Mouse (Mus musculus) cerebellum, postnatal 10 days (tissue): ENCODE measurements around the gene Mfsd4b2.
"Not testable (repeated sequence)": the region's sequence is repeated elsewhere in the genome, so short reads cannot be mapped to it uniquely, and the experiment has no call there.

Source experiments
- DNase-seq, 2 experiments: peaks; one replicate each; pipeline ENCODE4 v3.0.0; 2021; ENCODE audit warnings: mixed read lengths in 2 of 2

The Mfsd4b2 gene

GRCm38 (mm10) chr10:39926616-39927139 is at the start of gene Mfsd4b2:
TSS of gene Mfsd4b2 (minus strand) at chr10:39926923.
- peak; percentile 29 to 36 for DNase-seq

- no peak for DNase-seq
These were observed 49.0 kb upstream of the Mfsd4b2 start for GRCm38 (mm10) chr10:39975771-39976170.

DNA sequence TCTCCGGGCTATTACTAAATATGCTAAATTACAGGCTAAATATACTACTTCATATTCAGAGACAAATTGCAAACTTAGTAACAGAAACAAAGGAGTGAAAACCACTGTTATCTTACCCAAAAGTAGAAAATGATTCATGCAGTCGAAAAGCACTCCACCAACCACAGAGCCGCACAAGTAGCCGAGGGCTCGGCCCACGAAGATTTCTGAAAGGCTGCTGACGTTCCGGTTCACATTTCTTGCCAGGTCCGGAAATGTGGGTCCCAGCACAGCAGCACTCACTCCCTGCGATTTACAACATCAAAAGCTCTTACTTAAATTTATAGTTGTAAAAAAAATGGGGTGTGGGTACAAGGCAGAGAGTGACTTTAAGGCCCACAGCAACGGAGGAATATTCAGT is 48.3 kb upstream of the Mfsd4b2 start:
- no peak for DNase-seq

DNA sequence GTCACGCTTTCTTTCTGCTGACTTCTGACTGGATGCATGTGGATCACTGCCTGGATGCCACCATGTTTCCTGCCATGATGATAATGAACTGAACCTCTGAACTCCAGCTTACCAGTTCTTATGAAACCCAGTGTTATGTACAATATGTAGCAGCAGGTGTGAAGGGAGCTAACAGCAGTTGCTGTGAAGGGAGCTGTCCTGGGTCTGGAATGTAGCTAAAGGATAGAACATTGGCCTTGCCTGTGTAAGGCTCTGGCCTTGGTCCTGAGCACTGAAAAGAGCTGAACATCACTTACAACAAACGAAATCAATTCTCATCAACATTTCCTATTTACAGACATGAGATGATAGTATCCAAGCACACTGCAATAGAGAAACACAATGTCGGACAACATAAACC is 40.8 kb upstream of the Mfsd4b2 start:
- DNase-seq: no peak

DNA sequence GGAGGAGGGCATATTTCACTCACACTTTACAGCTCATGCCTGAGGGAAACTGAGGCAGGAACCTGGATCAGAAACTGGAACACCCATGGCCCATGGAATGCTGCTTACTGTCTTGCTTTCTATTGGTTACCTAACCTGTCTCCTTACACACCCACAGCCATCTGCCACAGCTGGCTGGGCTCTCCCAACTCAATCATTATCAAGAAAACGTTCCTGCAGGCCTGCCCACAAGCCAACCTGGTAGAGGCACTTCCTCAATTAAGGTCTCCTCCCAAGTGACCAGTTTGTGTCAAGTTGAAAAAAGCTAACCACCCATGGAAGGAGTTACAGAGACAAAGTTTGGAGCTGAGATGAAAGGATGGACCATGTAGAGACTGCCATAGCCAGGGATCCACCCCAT is 35.2 kb upstream of the Mfsd4b2 start:
- no peak for DNase-seq

DNA sequence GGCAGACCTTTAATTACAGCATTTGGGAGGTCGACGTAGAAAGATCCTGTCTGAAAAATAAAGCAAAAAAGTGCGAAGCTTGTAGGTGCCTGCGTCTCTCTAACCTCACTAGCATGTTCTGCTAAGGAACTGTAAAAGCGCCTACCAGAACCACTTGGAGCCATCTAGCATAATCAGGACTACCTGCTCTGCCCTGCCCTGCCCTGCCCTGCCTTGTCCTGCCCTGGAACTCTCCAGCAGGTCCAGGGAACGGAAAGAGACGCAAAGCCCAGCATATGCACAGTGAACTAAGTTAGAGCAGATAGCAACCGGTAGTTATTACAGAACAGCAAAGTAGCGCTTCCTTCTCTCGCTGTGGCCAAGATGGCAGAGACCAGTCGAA is 33.7 kb upstream of the Mfsd4b2 start:
- DNase-seq: no peak

DNA sequence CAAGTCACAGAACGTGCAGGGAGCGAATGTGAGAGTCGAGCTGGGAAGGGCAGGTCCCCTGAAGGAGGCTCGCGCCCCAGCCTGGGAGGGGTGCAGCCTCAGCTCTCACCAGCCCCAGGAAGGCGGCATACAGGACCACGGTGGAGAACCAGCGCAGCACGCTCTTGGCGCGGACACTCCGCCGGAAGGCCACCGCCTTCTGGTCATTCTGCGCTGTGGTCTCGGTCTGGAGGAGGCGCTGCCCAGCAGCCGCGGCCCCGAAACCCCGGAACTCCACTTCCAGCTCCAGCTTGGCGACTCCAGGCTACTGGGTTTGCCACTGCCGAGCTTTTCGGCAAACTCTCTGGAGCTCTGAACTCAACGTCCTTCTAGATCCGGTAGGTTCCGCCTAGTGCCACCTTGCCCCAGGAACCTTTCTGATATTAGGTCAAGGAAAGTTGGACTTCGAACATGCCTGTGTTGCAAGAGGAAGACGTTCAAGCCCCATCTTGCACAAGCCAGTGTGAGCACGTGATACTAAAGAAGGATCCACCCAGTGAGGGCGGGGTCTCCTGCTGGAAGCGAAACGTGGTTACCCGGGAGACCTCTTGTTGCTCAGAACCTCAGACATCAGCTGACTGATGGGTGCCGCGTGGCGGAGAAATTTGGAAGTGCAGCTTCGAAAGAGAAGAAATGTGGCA is 33.2 kb upstream of the Mfsd4b2 start, which contains the start of gene Mfsd4b3:
Gene Mfsd4b3, minus strand, starts transcription at position 393 of the 680 bp plus-strand sequence.
- DNase-seq: peak; percentile 94 to 95

GRCm38 (mm10) chr10:39958266-39958665 is 31.5 kb upstream of the Mfsd4b2 start:
- peak; percentile 15 to 38 for DNase-seq

DNA sequence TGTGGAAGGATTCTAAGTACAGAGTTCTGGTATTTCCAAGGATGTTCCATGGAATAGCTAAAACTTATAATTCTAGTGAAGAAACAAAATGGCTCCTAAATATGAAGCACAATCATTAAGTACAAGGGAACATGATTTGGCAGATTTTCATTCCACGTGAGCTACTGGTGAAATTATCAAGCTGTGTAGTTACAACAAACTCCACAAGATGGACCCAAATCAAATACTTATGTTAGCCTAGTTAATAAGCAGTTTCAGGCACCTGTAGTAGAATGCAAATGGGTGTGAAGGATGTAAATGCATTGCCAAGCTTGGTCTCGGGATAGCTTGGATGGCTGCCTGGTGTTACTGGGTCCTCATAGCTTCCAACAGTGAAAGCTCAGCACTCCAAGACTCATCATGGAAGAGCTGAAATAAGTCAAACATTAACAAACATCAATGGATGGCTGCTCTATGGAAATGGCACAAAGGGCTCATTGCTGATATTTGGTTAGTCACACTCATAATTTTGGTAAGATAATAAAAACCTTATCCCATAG is 29.7 kb upstream of the Mfsd4b2 start:
- peak; percentile 26 to 34 for DNase-seq

- no peak for DNase-seq
These were observed 28.4 kb upstream of the Mfsd4b2 start for GRCm38 (mm10) chr10:39955163-39955562.

- no peak for DNase-seq
These were observed 22.7 kb upstream of the Mfsd4b2 start for GRCm38 (mm10) chr10:39949377-39949954.

DNA sequence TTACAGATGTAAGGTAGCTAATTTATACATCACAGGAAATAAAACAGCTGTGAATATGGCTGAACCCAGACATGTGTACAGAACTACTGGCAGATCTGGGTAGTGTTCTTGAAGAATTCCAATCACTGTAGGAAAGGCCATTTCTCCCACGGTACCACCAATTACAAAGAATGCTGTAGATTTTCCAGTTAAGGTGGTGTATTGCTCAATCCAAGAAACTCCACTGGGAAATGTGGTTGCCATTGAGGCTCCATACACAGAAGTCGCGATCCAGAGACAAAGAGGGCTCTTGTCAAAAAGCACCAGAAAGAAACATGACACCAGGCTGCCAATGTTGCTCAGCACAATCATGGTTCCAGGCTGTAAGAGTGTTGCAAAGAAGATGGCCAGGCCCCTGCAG is 20.5 kb upstream of the Mfsd4b2 start:
- not testable (repeated sequence) for DNase-seq

GRCm38 (mm10) chr10:39936553-39936952 is 9.8 kb upstream of the Mfsd4b2 start:
- no peak for DNase-seq

DNA sequence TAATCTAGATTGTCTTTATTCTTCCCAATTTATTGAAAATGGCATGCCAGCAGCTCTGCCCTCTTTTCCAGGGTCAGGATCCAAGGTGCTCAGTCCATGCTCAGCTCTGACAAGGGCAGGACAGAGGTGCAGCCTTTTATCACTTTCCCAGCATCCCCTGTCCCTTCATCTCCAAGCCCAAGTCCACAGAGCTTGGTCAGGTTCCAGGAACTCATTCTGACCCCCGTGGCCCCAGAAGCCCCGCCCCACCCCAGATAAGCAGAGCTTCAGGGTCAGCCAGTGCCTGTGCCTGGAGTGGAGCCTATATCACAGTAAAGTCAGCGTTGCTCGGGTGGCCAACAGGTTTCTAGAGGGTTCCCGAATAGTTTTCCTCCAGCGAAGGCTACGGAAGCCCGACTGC is 2.2 kb downstream of the Mfsd4b2 start:
- not testable (repeated sequence) for DNase-seq

DNA sequence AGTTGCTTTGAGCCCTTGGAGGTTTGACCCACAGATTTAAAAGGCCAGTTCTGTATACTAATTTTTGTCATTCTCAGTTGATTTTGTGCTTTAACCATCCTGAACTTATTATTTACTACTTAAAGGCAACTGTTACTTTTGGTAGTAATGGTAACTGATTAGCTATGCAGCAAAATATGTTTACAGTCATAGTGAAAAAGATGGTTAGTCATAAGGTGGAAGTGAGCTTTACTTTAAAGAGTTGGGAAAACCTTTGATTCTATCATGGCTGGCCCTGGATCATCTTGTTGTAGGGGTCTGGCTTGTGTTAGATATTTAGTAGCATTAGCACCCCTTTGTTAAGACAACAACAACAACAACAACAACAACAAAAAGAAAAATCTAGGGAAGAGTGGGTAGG is 14.1 kb downstream of the Mfsd4b2 start:
- no peak for DNase-seq

DNA sequence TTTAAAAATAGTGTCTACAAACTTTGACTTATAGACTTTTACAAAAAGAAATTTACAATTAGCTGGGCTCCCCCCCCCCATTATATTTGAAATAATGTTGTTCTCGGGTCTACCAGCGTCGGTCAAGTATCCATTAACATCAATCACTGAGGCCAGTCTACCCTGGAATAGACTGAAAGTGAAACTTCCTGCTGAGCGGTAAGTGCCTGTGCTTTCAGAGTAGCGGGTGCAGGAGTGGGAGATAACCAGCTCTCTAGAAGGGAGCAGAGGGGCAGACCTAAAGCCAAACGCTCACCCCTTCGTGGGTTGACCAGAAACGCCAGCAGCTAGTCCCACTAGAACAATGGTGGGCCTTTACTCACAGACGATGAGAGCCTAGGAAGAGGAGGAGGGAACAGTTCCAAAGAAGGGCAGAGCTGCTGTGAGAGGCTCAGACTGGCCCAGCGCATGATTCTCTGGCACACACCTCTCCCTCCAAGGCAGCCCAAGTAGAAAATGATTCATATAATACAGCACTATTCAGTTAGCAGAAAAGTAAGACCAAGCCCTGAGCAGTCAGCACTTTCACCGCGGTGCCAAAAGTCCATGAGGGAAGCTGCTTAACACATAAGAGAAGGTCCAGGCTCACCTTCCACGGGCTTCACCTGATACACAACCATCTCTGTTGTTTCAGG is 17.8 kb downstream of the Mfsd4b2 start:
- DNase-seq: no peak

DNA sequence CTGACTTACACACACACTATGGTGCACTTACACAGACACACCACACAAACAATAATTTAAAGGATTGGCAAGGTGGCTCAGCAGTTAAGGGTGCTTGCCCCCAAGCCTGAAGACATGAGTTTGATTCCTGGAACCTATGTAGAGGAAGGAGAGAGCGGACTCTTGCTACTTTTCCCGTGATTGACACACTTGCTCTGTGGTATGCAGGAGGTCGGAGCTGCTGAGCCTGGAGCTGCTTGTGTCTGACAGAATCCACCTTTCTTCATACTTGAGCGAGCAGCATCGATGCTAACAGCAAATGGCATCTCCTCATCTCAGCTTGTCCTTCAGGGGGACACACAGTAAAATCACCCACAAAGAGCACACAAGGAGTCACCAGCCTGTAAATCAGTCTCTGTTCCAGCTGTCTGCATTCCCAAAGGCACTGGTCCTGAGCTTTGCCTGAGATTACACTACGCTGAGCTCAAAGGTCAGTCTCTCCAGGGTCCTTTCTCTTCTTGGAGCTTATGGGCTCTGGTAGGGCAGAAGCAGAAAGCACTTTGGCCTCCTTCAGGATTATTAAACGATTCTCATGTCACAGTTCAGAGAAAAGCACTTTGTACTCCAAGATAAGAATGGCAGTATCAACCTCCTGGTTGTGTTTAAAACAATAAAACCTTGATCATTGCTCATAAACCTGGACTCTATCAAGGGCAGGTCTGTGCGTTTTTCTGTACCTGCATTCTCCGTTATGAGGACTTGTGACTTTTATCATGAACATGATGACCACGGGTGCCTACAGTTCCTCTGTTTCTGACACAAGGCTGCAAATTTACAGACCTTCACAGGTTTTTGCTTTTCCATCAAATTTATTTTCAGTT is 19.7 kb downstream of the Mfsd4b2 start:
- DNase-seq: no peak

GRCm38 (mm10) chr10:39904191-39904590 is 22.5 kb downstream of the Mfsd4b2 start:
- no peak for DNase-seq

- DNase-seq: peak; percentile 91 to 93
These were observed 27.8 kb downstream of the Mfsd4b2 start, which contains the start of gene Mfsd4b4 for GRCm38 (mm10) chr10:39898874-39899371. TSS of gene Mfsd4b4 (minus strand) at chr10:39899238.

GRCm38 (mm10) chr10:39896503-39896902 is 30.2 kb downstream of the Mfsd4b2 start:
- DNase-seq: no peak

DNA sequence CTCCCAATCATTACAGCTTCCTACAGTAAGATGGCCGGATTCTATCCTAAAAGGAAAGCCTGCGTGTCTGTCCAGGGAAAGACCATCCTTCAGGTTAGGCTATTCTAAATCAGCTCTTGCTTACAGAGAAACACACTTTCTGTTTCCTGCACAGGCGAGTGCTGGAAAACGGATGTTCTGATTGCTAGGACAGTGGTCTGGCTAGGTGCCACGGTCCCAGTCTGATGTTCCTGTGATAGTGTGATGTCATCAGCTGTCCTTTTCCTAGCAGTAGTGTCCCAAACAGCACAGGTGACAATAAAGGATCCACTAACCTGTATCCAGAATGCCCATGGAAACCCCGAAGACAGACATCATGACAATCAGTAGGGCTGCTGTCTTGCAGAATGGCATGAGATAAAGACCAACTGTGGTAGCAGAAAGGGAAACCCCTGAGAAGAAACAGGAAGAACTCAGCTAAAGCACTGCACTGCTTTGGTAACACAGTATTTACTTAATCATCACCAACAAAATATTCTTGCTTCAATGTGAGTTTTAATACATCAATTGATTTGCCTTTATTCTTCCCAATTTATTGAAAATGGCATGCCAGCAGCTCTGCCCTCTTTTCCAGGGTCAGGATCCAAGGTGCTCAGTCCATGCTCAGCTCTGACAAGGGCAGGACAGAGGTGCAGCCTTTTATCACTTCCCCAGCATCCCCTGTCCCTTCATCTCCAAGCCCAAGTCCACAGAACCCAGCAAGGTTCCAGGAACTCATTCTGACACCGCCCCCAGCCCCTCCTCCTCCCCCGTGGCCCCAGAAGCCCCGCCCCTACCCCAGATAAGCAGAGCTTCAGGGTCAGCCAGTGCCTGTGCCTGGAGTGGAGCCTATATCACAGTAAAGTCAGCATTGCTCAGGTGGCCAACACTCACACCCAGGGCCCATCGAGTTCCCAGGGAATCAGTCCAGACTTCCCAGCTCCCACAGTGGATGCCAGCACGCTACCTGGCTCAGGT is 32.7 kb downstream of the Mfsd4b2 start:
- no peak for DNase-seq
